Mouse (Mus musculus): Measurements from ENCODE around the gene Malrd1. TPM values are rescaled to one million over a fixed set of nuclear protein-coding genes. Genes with fewer than 3 reads are reported as not detected.
"Not testable (repeated sequence)": the region's sequence is repeated elsewhere in the genome, so short reads cannot be mapped to it uniquely, and the experiment has no call there.

The Malrd1 gene
- polyA plus RNA-seq, 1 experiment from 2014 or later: not detected

GRCm38 (mm10) chr2:15932340-15932739 lies 406.1 kb downstream of the Malrd1 start:
- no peak for ATAC-seq (ENCODE audit: low read depth)

GRCm38 (mm10) chr2:16002925-16003324 lies 476.6 kb downstream of the Malrd1 start:
- H3K27ac ChIP-seq (ENCODE audit: low read length): no peak overlapping the region
- WGBS: 52% methylated on average over 2 of the region's 2 CpGs
- H3K4me1 ChIP-seq (replicated peaks; ENCODE audit: control insufficient read depth, insufficient read depth, low read length): no peaks in the 10 kb centered on the region
- no peaks in the 10 kb centered on the region for H3K9me3 ChIP-seq (ENCODE audit: control insufficient read depth, low read length)
- H3K4me2 ChIP-seq (ENCODE audit: low read depth, low read length): no peak overlapping the region
- H3K9ac ChIP-seq (ENCODE audit: low read length): no peak overlapping the region
- H3K4me3 ChIP-seq (ENCODE audit: low read length): no peak overlapping the region
- no peak for ATAC-seq (ENCODE audit: low read depth)
- H3K36me3 ChIP-seq (ENCODE audit: control insufficient read depth, insufficient read depth, low read length): no peaks in the 10 kb centered on the region
- no peaks in the 10 kb centered on the region for H3K27me3 ChIP-seq (ENCODE audit: control insufficient read depth, insufficient read depth, low read depth, low read length)

More at GRCm38 (mm10) chr2:15932340-15932739, 406.1 kb downstream of the Malrd1 start:
- Histone ChIP-seq H3K4me2 (ENCODE audit: low read depth, low read length) (no peak overlapping the region), H3K9ac (ENCODE audit: low read length) (no peak overlapping the region), H3K36me3 (ENCODE audit: control insufficient read depth, insufficient read depth, low read length) (no peaks in the 10 kb centered on the region), H3K27ac (ENCODE audit: low read length) (no peak overlapping the region), H3K9me3 (ENCODE audit: control insufficient read depth, low read length) (no peaks in the 10 kb centered on the region), H3K4me1 (replicated peaks; ENCODE audit: control insufficient read depth, insufficient read depth, low read length) (no peaks in the 10 kb centered on the region), H3K27me3 (ENCODE audit: control insufficient read depth, insufficient read depth, low read depth, low read length) (no peaks in the 10 kb centered on the region), H3K4me3 (ENCODE audit: low read length) (no peak overlapping the region)
- 67% methylated on average over 1 of the region's 1 CpGs for WGBS

GRCm38 (mm10) chr2:16017046-16017445 lies 490.8 kb downstream of the Malrd1 start:
- H3K4me1 ChIP-seq (replicated peaks; ENCODE audit: control insufficient read depth, insufficient read depth, low read length); H3K9ac ChIP-seq (ENCODE audit: low read length): not testable (repeated sequence)
- WGBS: 78% methylated on average over 2 of the region's 2 CpGs

GRCm38 (mm10) chr2:16017719-16018118 lies 491.4 kb downstream of the Malrd1 start:
- not testable (repeated sequence) for H3K4me2 ChIP-seq (ENCODE audit: low read depth, low read length); H3K27ac ChIP-seq (ENCODE audit: low read length); ATAC-seq (ENCODE audit: low read depth); H3K9me3 ChIP-seq (ENCODE audit: control insufficient read depth, low read length); H3K27me3 ChIP-seq (ENCODE audit: control insufficient read depth, insufficient read depth, low read depth, low read length); H3K4me3 ChIP-seq (ENCODE audit: low read length); H3K4me1 ChIP-seq (replicated peaks; ENCODE audit: control insufficient read depth, insufficient read depth, low read length); H3K36me3 ChIP-seq (ENCODE audit: control insufficient read depth, insufficient read depth, low read length); H3K9ac ChIP-seq (ENCODE audit: low read length)

More at GRCm38 (mm10) chr2:16017046-16017445, 490.8 kb downstream of the Malrd1 start:
- H3K27me3 ChIP-seq (ENCODE audit: control insufficient read depth, insufficient read depth, low read depth, low read length); H3K36me3 ChIP-seq (ENCODE audit: control insufficient read depth, insufficient read depth, low read length); H3K4me3 ChIP-seq (ENCODE audit: low read length); H3K4me2 ChIP-seq (ENCODE audit: low read depth, low read length); H3K27ac ChIP-seq (ENCODE audit: low read length); ATAC-seq (ENCODE audit: low read depth); H3K9me3 ChIP-seq (ENCODE audit: control insufficient read depth, low read length): not testable (repeated sequence)

DNA sequence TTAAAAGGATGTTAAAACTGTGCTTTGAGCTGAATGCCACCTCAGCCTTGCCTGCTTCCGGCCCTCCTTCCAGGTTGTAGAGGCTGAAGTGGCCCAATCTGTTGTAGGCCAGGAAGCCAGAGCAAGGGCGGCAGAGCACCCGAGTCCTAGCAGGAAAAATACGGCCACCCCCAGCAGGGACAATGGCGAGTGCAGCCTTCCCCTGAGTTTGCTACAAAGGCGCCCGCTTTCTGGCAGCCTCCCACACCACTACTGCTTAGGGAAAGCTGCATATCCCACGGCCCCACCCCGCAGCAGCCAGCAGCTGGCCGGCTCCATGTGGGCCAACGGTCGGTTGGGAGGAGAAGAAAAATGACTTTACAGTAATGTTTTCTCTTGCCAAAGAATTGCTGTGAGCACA lies 503.5 kb downstream of the Malrd1 start:
- Histone ChIP-seq H3K4me3 (ENCODE audit: low read length) (no peak overlapping the region), H3K9ac (ENCODE audit: low read length) (no peak overlapping the region), H3K4me1 (replicated peaks; ENCODE audit: control insufficient read depth, insufficient read depth, low read length) (no peaks in the 10 kb centered on the region), H3K4me2 (ENCODE audit: low read depth, low read length) (no peak overlapping the region), H3K9me3 (ENCODE audit: control insufficient read depth, low read length) (no peaks in the 10 kb centered on the region), H3K27ac (ENCODE audit: low read length) (no peak overlapping the region), H3K36me3 (ENCODE audit: control insufficient read depth, insufficient read depth, low read length) (no peaks in the 10 kb centered on the region), H3K27me3 (ENCODE audit: control insufficient read depth, insufficient read depth, low read depth, low read length) (no peaks in the 10 kb centered on the region)
- 55% methylated on average over 12 of the region's 12 CpGs for WGBS
- ATAC-seq (ENCODE audit: low read depth): no peak

- 73% methylated on average over 4 of the region's 4 CpGs for WGBS
- no peaks in the 10 kb centered on the region for H3K36me3 ChIP-seq (ENCODE audit: control insufficient read depth, insufficient read depth, low read length)
- no peak overlapping the region for H3K4me3 ChIP-seq (ENCODE audit: low read length)
- ATAC-seq (ENCODE audit: low read depth): no peak
- H3K4me1 ChIP-seq (replicated peaks; ENCODE audit: control insufficient read depth, insufficient read depth, low read length): no peaks in the 10 kb centered on the region
- H3K27ac ChIP-seq (ENCODE audit: low read length): no peak overlapping the region
- no peak overlapping the region for H3K9ac ChIP-seq (ENCODE audit: low read length)
- no peaks in the 10 kb centered on the region for H3K9me3 ChIP-seq (ENCODE audit: control insufficient read depth, low read length)
- H3K4me2 ChIP-seq (ENCODE audit: low read depth, low read length): no peak overlapping the region
- no peaks in the 10 kb centered on the region for H3K27me3 ChIP-seq (ENCODE audit: control insufficient read depth, insufficient read depth, low read depth, low read length)
Observed at GRCm38 (mm10) chr2:16031559-16031958, 505.3 kb downstream of the Malrd1 start.

GRCm38 (mm10) chr2:16032804-16033203 lies 506.5 kb downstream of the Malrd1 start:
- H3K4me1 ChIP-seq (replicated peaks; ENCODE audit: control insufficient read depth, insufficient read depth, low read length): no peaks in the 10 kb centered on the region
- H3K9ac ChIP-seq (ENCODE audit: low read length): no peak overlapping the region
- H3K9me3 ChIP-seq (ENCODE audit: control insufficient read depth, low read length): no peaks in the 10 kb centered on the region
- H3K36me3 ChIP-seq (ENCODE audit: control insufficient read depth, insufficient read depth, low read length): no peaks in the 10 kb centered on the region
- no peaks in the 10 kb centered on the region for H3K27me3 ChIP-seq (ENCODE audit: control insufficient read depth, insufficient read depth, low read depth, low read length)
- H3K27ac ChIP-seq (ENCODE audit: low read length): no peak overlapping the region
- 61% methylated on average over 3 of the region's 3 CpGs for WGBS
- ATAC-seq (ENCODE audit: low read depth): no peak
- no peak overlapping the region for H3K4me3 ChIP-seq (ENCODE audit: low read length)
- H3K4me2 ChIP-seq (ENCODE audit: low read depth, low read length): no peak overlapping the region

GRCm38 (mm10) chr2:16110696-16111095 lies 584.4 kb downstream of the Malrd1 start:
- no peak overlapping the region for H3K27ac ChIP-seq (ENCODE audit: low read length)
- H3K9me3 ChIP-seq (ENCODE audit: control insufficient read depth, low read length): no peaks in the 10 kb centered on the region
- H3K36me3 ChIP-seq (ENCODE audit: control insufficient read depth, insufficient read depth, low read length): no peaks in the 10 kb centered on the region
- no peaks in the 10 kb centered on the region for H3K27me3 ChIP-seq (ENCODE audit: control insufficient read depth, insufficient read depth, low read depth, low read length)
- H3K4me2 ChIP-seq (ENCODE audit: low read depth, low read length): no peak overlapping the region
- H3K4me1 ChIP-seq (replicated peaks; ENCODE audit: control insufficient read depth, insufficient read depth, low read length): no peaks in the 10 kb centered on the region
- WGBS: 30% methylated on average over 3 of the region's 3 CpGs
- ATAC-seq (ENCODE audit: low read depth): no peak
- H3K9ac ChIP-seq (ENCODE audit: low read length): no peak overlapping the region
- H3K4me3 ChIP-seq (ENCODE audit: low read length): no peak overlapping the region

GRCm38 (mm10) chr2:16113333-16113732 lies 587.1 kb downstream of the Malrd1 start:
- Histone ChIP-seq H3K9me3 (ENCODE audit: control insufficient read depth, low read length) (no peaks in the 10 kb centered on the region), H3K9ac (ENCODE audit: low read length) (no peak overlapping the region), H3K27ac (ENCODE audit: low read length) (no peak overlapping the region), H3K4me3 (ENCODE audit: low read length) (no peak overlapping the region), H3K27me3 (ENCODE audit: control insufficient read depth, insufficient read depth, low read depth, low read length) (no peaks in the 10 kb centered on the region), H3K4me2 (ENCODE audit: low read depth, low read length) (no peak overlapping the region), H3K36me3 (ENCODE audit: control insufficient read depth, insufficient read depth, low read length) (no peaks in the 10 kb centered on the region), H3K4me1 (replicated peaks; ENCODE audit: control insufficient read depth, insufficient read depth, low read length) (no peaks in the 10 kb centered on the region)
- WGBS: 63% methylated on average over 2 of the region's 2 CpGs
- ATAC-seq (ENCODE audit: low read depth): no peak

DNA sequence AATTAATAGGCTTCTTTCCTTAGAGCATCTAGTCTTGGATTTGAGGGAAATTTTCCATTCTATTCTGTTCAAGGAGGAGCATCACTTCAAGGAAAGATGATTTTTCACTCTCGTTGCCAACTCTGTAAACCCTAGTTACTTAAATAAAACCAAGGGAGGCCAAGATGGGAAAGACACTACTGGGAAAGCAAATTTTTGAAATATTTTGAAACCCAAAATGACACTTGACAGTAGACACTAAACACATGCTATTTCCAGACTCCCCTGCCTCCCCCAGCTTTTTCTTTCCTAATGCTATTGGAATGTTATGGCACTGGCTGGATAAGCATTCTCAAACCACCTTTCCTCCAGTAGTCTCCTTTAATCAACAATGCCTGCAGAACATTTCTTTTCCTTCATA lies 621.7 kb downstream of the Malrd1 start:
- Histone ChIP-seq H3K9me3 (ENCODE audit: control insufficient read depth, low read length) (no peaks in the 10 kb centered on the region), H3K36me3 (ENCODE audit: control insufficient read depth, insufficient read depth, low read length) (no peaks in the 10 kb centered on the region), H3K4me1 (replicated peaks; ENCODE audit: control insufficient read depth, insufficient read depth, low read length) (no peaks in the 10 kb centered on the region), H3K9ac (ENCODE audit: low read length) (no peak overlapping the region), H3K4me2 (ENCODE audit: low read depth, low read length) (no peak overlapping the region), H3K27ac (ENCODE audit: low read length) (no peak overlapping the region), H3K4me3 (ENCODE audit: low read length) (no peak overlapping the region), H3K27me3 (ENCODE audit: control insufficient read depth, insufficient read depth, low read depth, low read length) (no peaks in the 10 kb centered on the region)
- WGBS: 42% methylated on average over 1 of the region's 1 CpGs
- peak; percentile 89 for ATAC-seq (ENCODE audit: low read depth)

Measured in lung, embryonic 16.5 days (tissue).